Mouse (Mus musculus) kidney, adult 2 months (tissue): ENCODE data around the gene Xrn1. TPM values are rescaled to one million over a fixed set of nuclear protein-coding genes. Genes with fewer than 3 reads are reported as not detected.
A peak's percentile ranks its signal among the peaks of the same experiment; 100 is the strongest.
"Not testable (repeated sequence)": the region's sequence is repeated elsewhere in the genome, so short reads cannot be mapped to it uniquely, and the experiment has no call there.

ENCODE experiments used
- DNase-seq: peaks from one replicate; pipeline ENCODE4 v3.0.0; 2021
- H3K27ac ChIP-seq: fragments of 200-500 bp; 2 replicates; pipeline ENCODE4 v1.5.1; 2012; ENCODE audit warnings: low read depth, low read length, control low read depth, inconsistent platforms; ENCODE audit not compliant: insufficient read depth
- H3K27me3 ChIP-seq: fragments of 200-500 bp; replicated peaks from 2 replicates; pipeline ENCODE4 v1.6.1; 2012; ENCODE audit warnings: mild to moderate bottlenecking, moderate library complexity, low read length, inconsistent platforms; ENCODE audit not compliant: control insufficient read depth, insufficient read depth
- H3K36me3 ChIP-seq: fragments of 200-500 bp; 2 replicates; pipeline ENCODE4 v1.6.1; 2012; ENCODE audit warnings: mild to moderate bottlenecking, moderate library complexity, low read length, inconsistent platforms; ENCODE audit not compliant: control insufficient read depth, insufficient read depth
- H3K4me1 ChIP-seq: fragments of 200-500 bp; 2 replicates; pipeline ENCODE4 v1.6.1; 2011; ENCODE audit warnings: low read length; ENCODE audit not compliant: control insufficient read depth, insufficient read depth
- H3K4me3 ChIP-seq: fragments of 200-500 bp; 2 replicates; pipeline ENCODE4 v1.5.1; 2011; ENCODE audit warnings: mild to moderate bottlenecking, low read depth, low read length, control low read depth; ENCODE audit not compliant: insufficient read depth
- CTCF ChIP-seq: fragments of 200-500 bp; conservative IDR thresholded peaks from 2 replicates; pipeline ENCODE4 v1.5.1; 2011; ENCODE audit warnings: low read depth, mild to moderate bottlenecking, control low read depth, low read length, moderate library complexity, mixed read lengths; ENCODE audit not compliant: insufficient read depth, insufficient read length
- POLR2A ChIP-seq: fragments of 200-500 bp; IDR thresholded peaks from one replicate; pipeline ENCODE4 v1.6.1; 2011; ENCODE audit warnings: low read depth, low read length, control low read depth
- WGBS: fragments of 180-500 bp; shearing (Covaris S2); methylation state at CpG from one replicate; pipeline ENCODE4 v1.1.7; 2018; 5-methylcytosine and 5-hydroxymethylcytosine counted together
- polyA plus RNA-seq: library from polyadenylated mRNA; depleted of rRNA; stranded (reverse); fragments of >200 nt; gene quantifications from 2 replicates; pipeline ENCODE4 v1.2.3, GENCODE M21; 2012; rRNA removed

The Xrn1 gene
- 3.2 and 4.0 TPM in 2 replicates for polyA plus RNA-seq

GRCm38 (mm10) chr9:95954585-95955461 lies at the start of gene Xrn1:
TSS of gene Xrn1 (plus strand) at chr9:95954760.
- Histone ChIP-seq H3K36me3 (no peaks in the 10 kb centered on the region), H3K27me3 (no peaks in the 10 kb centered on the region), H3K27ac (peak within 1 kb of the TSS; percentile 59), H3K4me3 (peak within 1 kb of the TSS; percentile 82), H3K4me1 (0 out of 2 replicates have a peak, but pooled peaks cover 3% of the 10 kb centered on the region)
- under 1% methylated on average over 57 of the region's 57 CpGs for WGBS
- peak; percentile 26 for TF ChIP-seq POLR2A
- TF ChIP-seq CTCF, result no peak
- DNase-seq, result peak; percentile 95

- H3K27ac ChIP-seq, result no peak overlapping the region
- H3K36me3 ChIP-seq, result no peaks in the 10 kb centered on the region; the same call in 1 of the 2 replicates
- no peak for DNase-seq
- H3K4me1 ChIP-seq, result no peaks in the 10 kb centered on the region
- TF ChIP-seq POLR2A (no peak), CTCF (no peak)
- H3K4me3 ChIP-seq, result no peak overlapping the region
- no peaks in the 10 kb centered on the region for H3K27me3 ChIP-seq
Observed at GRCm38 (mm10) chr9:95932855-95933254, 21.7 kb upstream of the Xrn1 start.

- no peak for TF ChIP-seq POLR2A
- TF ChIP-seq CTCF, result no peak
- Histone ChIP-seq H3K4me3 (no peak overlapping the region), H3K27me3 (no peaks in the 10 kb centered on the region), H3K27ac (no peak overlapping the region), H3K36me3 (no peaks in the 10 kb centered on the region), H3K4me1 (0 out of 2 replicates have a peak, but pooled peaks cover 3% of the 10 kb centered on the region)
- no peak for DNase-seq
- WGBS, result 69% methylated on average over 4 of the region's 4 CpGs
Observed at GRCm38 (mm10) chr9:95953658-95954057, 902 bp upstream of the Xrn1 start.

GRCm38 (mm10) chr9:95954226-95954584 lies 355 bp upstream of the Xrn1 start:
- WGBS, result under 1% methylated on average over 7 of the region's 7 CpGs
- TF ChIP-seq POLR2A (no peak), CTCF (no peak)
- DNase-seq, result no peak
- Histone ChIP-seq H3K36me3 (no peaks in the 10 kb centered on the region), H3K27ac (peak overlapping the region; percentile 52), H3K4me1 (0 out of 2 replicates have a peak, but pooled peaks cover 3% of the 10 kb centered on the region), H3K27me3 (no peaks in the 10 kb centered on the region), H3K4me3 (peak overlapping the region; percentile 82)

- 95% methylated on average over 2 of the region's 2 CpGs for WGBS
- no peaks in the 10 kb centered on the region for H3K36me3 ChIP-seq
- no peak overlapping the region for H3K27ac ChIP-seq
- TF ChIP-seq CTCF (no peak), POLR2A (no peak)
- H3K4me1 ChIP-seq, result 0 out of 2 replicates have a peak, but pooled peaks cover 3% of the 10 kb centered on the region
- H3K4me3 ChIP-seq, result no peak overlapping the region
- DNase-seq, result no peak
- no peaks in the 10 kb centered on the region for H3K27me3 ChIP-seq
Observed at GRCm38 (mm10) chr9:95957611-95958010, 3.1 kb downstream of the Xrn1 start.

- Histone ChIP-seq H3K4me1 (0 out of 2 replicates have a peak, but pooled peaks cover 3% of the 10 kb centered on the region), H3K27ac (no peak overlapping the region), H3K36me3 (no peaks in the 10 kb centered on the region), H3K27me3 (no peaks in the 10 kb centered on the region), H3K4me3 (no peak overlapping the region)
- no peak for TF ChIP-seq POLR2A
- 87% methylated on average over 7 of the region's 7 CpGs for WGBS
- DNase-seq, result no peak
Observed at GRCm38 (mm10) chr9:95958041-95958730, 3.6 kb downstream of the Xrn1 start.

- H3K36me3 ChIP-seq, H3K4me1 ChIP-seq, H3K27me3 ChIP-seq, H3K27ac ChIP-seq, H3K4me3 ChIP-seq, DNase-seq: not testable (repeated sequence)
- WGBS, result 88% methylated on average over 2 of the region's 2 CpGs
Observed at GRCm38 (mm10) chr9:95958731-95959105, 4.2 kb downstream of the Xrn1 start.
